Mouse (Mus musculus) fibroblast of lung, adult 2 months (primary cell): ENCODE data around the gene Relt.
"Not testable (repeated sequence)": the region's sequence is repeated elsewhere in the genome, so short reads cannot be mapped to it uniquely, and the experiment has no call there.

Experiments used
- DNase-seq: peaks from one replicate; pipeline ENCODE4 v3.0.0-alpha.2; 2011; ENCODE audit warnings: low read depth

Relt gene

GRCm38 (mm10) chr7:100875822-100876221, 12.6 kb upstream of the Relt start:
- no peak for DNase-seq

DNA sequence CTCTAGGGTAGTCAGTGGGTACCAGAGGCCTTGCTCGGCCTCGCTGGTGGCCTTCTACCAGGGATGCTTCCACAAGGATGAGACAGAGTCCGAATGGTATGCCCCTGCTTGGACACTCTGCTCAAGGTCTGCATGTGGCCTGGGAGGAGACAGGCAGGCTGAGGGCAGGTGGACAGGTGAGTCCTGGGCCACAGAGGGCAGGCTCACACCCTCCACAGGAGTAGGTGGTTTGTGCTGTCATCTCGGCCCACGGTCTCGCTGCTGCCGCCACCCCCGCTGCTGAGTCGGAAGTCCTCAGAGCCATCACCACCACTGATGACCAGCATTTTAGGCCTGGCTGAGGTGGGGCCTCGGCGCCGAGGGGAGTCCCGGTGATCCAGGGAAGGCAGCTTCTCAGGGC, 10.0 kb upstream of the Relt start:
- DNase-seq, result no peak

- no peak for DNase-seq
Observed at GRCm38 (mm10) chr7:100871892-100872291, 8.6 kb upstream of the Relt start.

- no peak for DNase-seq
Observed at GRCm38 (mm10) chr7:100871355-100871754, 8.1 kb upstream of the Relt start.

DNA sequence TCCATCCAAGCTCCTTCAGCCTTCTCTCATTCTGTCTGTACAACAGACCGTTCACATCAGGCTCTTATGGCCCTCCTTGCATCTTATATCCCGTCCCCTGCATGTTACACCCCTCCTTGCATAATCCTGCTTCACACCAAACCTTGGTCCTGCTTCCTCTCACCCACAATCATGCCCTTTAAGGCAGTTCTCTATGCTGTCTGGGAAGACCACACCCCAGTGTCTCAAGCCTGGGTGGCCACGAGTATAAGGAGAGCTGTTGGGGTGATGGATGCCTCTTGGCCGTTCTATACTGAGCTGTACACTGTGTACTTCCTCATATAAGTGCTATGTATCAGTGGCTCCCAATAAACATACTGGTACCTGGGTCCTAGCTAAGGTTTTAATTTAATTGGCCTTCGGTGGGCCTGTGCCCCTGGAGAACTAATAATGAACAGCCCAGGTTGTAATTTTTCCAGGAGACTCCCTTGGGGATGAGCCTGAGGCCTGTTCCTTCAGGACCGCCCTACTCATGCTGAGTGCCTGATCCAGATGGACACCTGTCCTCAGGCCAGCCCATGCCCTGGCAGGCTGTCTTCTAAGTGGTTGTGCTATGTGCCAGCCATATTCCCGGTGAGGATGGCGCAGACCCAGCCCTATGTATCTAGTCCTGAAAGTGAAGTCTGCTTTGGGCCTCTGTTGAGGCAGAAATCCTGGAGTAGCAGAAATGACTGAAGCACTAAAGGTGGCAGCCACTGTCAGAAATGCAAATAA, 6.8 kb upstream of the Relt start:
- DNase-seq, result no peak

DNA sequence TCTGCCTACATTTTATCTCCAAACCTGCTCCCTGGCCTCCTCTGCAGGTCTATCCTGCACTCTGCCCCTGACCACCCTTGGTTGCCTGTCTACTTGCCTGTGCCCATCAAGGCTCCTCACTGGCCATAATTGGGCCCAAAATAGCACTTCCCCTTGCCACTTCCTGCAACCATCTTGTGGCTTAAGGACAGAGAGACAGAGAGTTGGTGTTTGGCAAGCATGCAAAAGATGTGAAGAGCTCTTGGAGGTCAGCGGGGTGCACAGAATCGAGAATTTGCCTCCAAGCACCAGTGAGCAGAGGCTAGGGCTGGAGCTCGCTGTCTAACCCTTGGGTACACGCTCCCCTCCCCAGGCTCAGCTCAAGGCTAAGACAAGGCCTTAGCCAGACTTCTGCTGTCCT, 5.3 kb upstream of the Relt start:
- no peak for DNase-seq

DNA sequence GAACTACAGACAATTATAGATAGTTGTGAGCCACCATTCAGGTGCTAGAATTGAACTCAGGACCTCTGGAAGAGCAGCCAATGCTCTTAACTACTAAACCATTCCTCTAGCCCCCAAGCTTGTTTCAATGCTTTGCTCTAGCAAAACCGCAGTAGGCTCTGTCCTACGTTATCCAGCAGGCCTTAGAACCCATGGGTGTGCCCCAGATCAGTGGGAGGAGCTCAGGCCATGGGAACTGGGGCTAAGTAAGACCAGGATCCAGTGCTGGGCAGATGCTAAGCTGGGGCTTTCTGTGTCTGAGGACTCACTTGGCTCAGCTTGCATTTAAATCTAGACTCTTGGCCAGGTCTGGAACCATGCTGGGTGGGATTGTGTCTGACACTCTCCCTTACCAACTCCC, 4.3 kb upstream of the Relt start:
- DNase-seq, result no peak

- no peak for DNase-seq
Observed at GRCm38 (mm10) chr7:100866675-100867074, 3.4 kb upstream of the Relt start.

DNA sequence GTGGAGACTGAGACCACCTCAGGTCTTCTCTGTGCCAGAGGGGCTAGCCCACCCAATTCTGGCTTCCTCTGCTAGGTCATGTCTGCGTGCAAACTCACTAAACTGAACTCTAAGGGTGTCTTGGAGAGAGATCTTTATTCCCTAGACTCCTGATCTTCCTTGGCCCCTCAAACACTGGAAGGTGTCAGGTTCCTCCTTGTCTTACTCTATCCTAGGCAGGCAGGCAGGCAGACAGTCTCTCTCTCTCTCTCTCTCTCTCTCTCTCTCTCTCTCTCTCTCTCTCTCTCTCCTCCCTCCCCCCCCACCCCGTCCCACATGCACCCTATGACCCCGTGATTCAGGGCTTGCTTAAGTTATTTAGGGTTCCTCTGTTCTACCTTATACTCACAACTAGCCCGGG, 893 bp downstream of the Relt start:
- DNase-seq, result no peak

GRCm38 (mm10) chr7:100861209-100861608, 2.0 kb downstream of the Relt start:
- DNase-seq, result no peak

GRCm38 (mm10) chr7:100860450-100860849, 2.8 kb downstream of the Relt start:
- DNase-seq, result no peak

DNA sequence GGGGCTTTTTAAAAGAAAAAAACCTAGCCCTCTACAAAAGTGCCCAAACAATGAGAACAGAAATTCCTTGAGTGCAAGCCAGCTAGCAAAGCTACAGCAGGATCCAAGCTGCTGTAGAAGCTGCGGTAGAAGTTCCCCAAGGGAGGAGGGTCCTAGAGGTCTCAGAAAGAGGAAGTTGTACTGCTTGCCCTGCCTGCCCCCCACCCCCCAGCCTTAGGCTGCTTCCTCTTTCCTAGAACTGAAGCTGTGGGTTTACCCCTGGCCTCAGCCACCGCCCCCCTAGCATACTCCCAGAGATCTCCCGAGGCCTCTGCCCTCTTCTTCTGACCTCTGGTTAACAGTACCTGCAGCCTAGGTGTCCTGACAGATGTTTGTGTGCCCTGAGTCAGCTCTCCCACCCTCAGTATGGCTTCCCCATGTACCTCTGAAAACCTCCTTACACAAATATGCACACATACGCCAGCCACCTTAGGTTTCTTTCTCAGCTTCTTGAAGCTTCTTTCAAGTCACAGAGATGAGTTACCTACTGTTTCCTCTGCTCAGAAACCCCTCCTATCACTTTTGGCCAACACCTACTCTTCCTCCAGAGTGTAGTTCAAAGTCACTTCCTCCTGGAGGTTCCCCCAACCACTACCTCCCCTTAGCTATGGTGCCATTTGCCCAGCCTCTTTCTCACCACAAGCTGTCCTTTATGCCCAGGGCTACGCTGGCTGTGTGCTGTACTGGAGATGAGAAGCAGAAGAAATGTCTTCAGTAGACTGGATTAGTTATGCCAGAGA, 7.3 kb downstream of the Relt start:
- DNase-seq, result no peak

GRCm38 (mm10) chr7:100855300-100855699, 7.9 kb downstream of the Relt start:
- DNase-seq, result no peak

DNA sequence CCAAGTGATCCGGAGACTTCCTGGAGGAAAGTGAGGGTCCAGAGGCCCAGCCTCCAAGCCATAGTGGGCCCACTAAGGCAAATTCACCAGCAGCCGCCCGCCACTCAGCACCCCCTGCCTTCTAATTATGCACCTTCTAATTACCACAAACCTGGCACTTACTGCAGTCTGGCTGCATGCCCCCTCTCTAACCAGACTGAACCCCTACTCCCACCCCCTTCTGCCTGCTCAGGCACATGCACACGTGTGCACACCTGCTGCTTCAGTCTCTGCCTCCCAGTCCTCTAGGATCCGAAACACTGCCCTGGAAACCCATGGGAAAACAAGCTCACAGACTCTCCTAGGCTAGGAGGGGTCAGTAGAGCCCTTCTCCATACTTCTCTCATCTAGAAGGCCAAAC, 8.4 kb downstream of the Relt start:
- DNase-seq, result no peak

DNA sequence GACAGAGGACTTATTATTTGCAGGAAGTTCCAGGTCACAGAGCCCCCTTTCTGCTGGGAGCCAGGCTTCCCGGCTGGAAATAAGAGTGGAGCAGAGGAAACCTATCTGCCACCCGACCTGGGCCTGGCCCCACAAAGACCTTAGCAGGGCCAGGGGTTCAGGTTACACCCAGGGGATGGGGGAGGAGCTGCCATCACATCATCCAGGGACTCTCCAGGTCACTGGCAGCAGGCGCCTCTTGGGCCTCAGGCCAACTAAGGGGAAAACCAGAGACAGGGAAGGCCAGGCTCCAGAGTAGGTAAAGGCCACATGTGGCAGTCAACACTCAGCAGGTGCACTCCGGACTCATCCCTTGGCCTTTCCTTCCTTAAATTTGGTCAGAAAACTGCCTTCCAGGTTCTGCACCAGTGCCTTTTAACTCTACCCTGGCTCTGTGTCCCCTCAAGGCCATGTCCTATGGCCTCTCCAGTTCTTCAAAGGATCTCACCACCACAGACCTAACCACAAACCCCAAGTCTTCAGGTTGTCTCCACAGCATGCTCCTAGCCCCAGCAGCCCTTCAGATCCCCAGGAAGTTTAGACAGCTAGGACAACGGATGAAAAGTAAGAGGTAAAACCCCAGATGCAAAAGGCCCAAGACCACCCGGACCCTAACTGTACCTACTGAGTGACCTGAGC, 9.0 kb downstream of the Relt start:
- DNase-seq, result no peak

- no peak for DNase-seq
Observed at GRCm38 (mm10) chr7:100853396-100853795, 9.8 kb downstream of the Relt start.

- DNase-seq, result no peak
Observed at GRCm38 (mm10) chr7:100851481-100852356, 11.5 kb downstream of the Relt start.

DNA sequence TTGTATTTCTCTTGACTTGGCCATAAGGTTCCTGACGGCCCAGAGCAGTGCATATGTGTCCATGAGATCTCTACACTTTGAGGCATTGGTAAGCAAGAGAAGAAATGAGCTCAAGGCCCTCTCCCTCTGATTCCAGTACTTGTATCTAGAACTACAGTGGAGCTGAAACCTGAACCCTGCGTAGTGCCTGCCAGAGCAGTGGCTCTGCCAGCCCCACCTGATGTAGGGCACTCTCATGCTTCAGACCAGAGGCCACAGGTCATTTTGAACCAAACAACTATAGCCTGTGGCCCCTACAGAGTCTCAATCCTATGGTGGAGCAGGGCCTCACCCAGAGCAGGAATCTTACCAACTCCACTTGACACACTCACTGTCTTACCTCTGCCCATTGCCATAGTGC, 13.7 kb downstream of the Relt start:
- DNase-seq, result no peak

- peak; percentile 22 for DNase-seq
Observed at GRCm38 (mm10) chr7:100848744-100849143, 14.5 kb downstream of the Relt start.

DNA sequence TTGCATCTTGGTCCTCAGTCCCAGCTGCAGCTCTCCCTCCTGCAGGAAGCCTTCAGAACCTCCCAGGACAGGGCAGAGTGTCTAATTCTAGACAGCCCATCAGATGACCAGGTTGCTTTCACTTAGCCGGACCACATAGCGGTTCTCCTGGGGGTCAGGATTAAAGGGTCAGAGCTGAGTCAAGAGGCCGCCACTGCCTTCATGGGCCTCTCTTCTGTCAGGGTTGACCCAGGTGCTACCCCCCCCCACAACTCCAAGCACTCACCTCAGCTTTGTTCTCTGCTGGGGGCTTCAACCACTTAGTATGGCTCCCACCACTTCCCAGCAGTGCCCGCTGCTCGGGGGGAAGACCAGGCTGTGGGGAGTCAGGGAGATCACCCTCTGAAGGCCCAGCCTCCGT, 16.1 kb downstream of the Relt start:
- DNase-seq, result no peak

DNA sequence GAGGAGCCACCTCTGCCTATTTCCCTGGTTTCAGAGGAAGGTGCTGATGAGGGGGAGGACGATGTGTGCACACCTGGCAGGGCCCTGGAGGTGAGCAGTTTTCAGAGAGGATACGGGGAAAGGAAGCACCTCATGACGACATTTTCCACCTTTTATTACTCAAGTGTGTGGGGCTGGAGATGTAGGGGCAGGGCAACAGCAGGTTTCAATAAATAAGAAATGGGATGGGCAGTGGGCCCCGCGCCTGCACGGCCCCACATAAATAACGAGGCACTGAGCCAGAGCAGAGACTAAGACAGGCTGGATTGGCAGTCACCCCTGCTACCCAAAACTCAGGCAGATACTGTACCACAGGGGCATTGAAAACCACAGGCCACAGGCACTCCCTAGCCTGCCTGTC, 17.2 kb downstream of the Relt start:
- DNase-seq, result not testable (repeated sequence)

- DNase-seq, result no peak
Observed at GRCm38 (mm10) chr7:100845412-100845811, 17.8 kb downstream of the Relt start.
